12 mouse cellular contexts compared by ENCODE assay signal in genomic region chr16:58685548-58686537, GRCm38 (mm10). TPM values are rescaled to one million over a fixed set of nuclear protein-coding genes. Genes with fewer than 3 reads are reported as not detected.
DNase-seq lines count a peak whose midpoint lies in the region; ATAC-seq and TF ChIP-seq lines count a peak whose summit lies in the region.
"Had no signal": no experiment of that assay in that cellular context is flagged by ENCODE, and none has a peak within 500 bp of the region (broad histone marks: within the 10 kb centered on the region; RNA-seq: fewer than 3 reads in every experiment).

No protein-coding gene starts in this region.

- peak overlapping the region; percentile 34 for H3K9ac ChIP-seq in MEL (ENCODE audit: control insufficient read depth, low read depth, low read length, poor library complexity, severe bottlenecking)
- H3K9ac ChIP-seq in heart, embryonic 15.5 days = no peak overlapping the region
- no peak overlapping the region for H3K9ac ChIP-seq in midbrain, embryonic 13.5 days (replicated peaks)
- H3K9ac ChIP-seq: liver, embryonic 14.5 days; neural tube, embryonic 12.5 days had no signal

- H3K4me2 ChIP-seq in heart, embryonic 15.5 days = peak overlapping the region; percentile 40
- H3K4me2 ChIP-seq in midbrain, embryonic 13.5 days (replicated peaks) = no peak overlapping the region
- H3K4me2 ChIP-seq: neural tube, embryonic 12.5 days had no signal

- peaks cover 2 to 8% of the 10 kb centered on the region in 2 experiments; a peak in 2 of 4 replicates for H3K4me1 ChIP-seq in MEL (ENCODE audit: control insufficient read depth in 1 of 2, insufficient read depth in 2 of 2, low read length in 2 of 2)
- peaks cover 9% of the 10 kb centered on the region; the same call in 1 of the 2 replicates for H3K4me1 ChIP-seq in heart, embryonic 15.5 days (replicated peaks)
- H3K4me1 ChIP-seq in midbrain, embryonic 13.5 days (replicated peaks) = no peaks in the 10 kb centered on the region
- H3K4me1 ChIP-seq: neural tube, embryonic 12.5 days had no signal

- ATAC-seq in heart, embryonic 15.5 days (replicated peaks; ENCODE audit: insufficient number of reproducible peaks, insufficient read depth, low FRiP score, low read depth) = no peak; the same call in 1 of the 2 replicates
- ATAC-seq in megakaryocyte progenitor cell, adult 5-6 weeks (replicated peaks; ENCODE audit: poor library complexity) = peak; percentile 67
- no peak for ATAC-seq in midbrain, embryonic 13.5 days

- peak; percentile 3; the same call in 1 of the 2 replicates for TF ChIP-seq RAD21 in MEL (IDR thresholded peaks at IDR 0.05; ENCODE audit: low read depth, low read length)

- no peak for TF ChIP-seq POLR2A in MEL (IDR thresholded peaks at IDR 0.05; ENCODE audit: control insufficient read depth in 1 of 2, insufficient read depth in 1 of 2, low read depth in 1 of 2, low read length in 2 of 2, poor library complexity in 1 of 2)

- no peaks in the 10 kb centered on the region for H3K27me3 ChIP-seq in MEL (ENCODE audit: control insufficient read depth in 1 of 2, insufficient read depth in 2 of 2, low read length in 2 of 2)
- H3K27me3 ChIP-seq in heart, embryonic 15.5 days = no peaks in the 10 kb centered on the region
- H3K27me3 ChIP-seq in midbrain, embryonic 13.5 days = no peaks in the 10 kb centered on the region
- H3K27me3 ChIP-seq: neural tube, embryonic 12.5 days had no signal

- H3K27ac ChIP-seq in MEL (ENCODE audit: control insufficient read depth, low read depth, low read length) = peak overlapping the region; percentile 40; the same call in 1 of the 2 replicates
- H3K27ac ChIP-seq in heart, embryonic 15.5 days = 0 out of 2 replicates have a peak overlapping the region, but pooled peaks have one; percentile 24
- H3K27ac ChIP-seq in midbrain, embryonic 13.5 days = no peak overlapping the region
- H3K27ac ChIP-seq: liver, embryonic 14.5 days; neural tube, embryonic 12.5 days had no signal

- TF ChIP-seq EP300 in MEL (IDR thresholded peaks at IDR 0.05; ENCODE audit: low read depth in 1 of 2, low read length in 2 of 2) = peak; percentile 93 to 94

- H3K4me3 ChIP-seq in MEL (ENCODE audit: control insufficient read depth in 1 of 2, insufficient read depth in 1 of 2, low read depth in 2 of 2, low read length in 2 of 2) = peak overlapping the region; percentile 56 to 62
- no peak overlapping the region for H3K4me3 ChIP-seq in heart, embryonic 15.5 days
- H3K4me3 ChIP-seq in midbrain, embryonic 13.5 days (replicated peaks) = no peak overlapping the region
- H3K4me3 ChIP-seq: neural tube, embryonic 12.5 days had no signal

- WGBS in heart, embryonic 15.5 days = 51% methylated on average over 20 of the region's 20 CpGs
- WGBS in midbrain, embryonic 13.5 days = 84% methylated on average over 20 of the region's 20 CpGs

- no peaks in the 10 kb centered on the region for H3K79me2 ChIP-seq in MEL (ENCODE audit: control insufficient read depth, insufficient read depth, low read length, poor library complexity)

- DNase-seq in CD4-positive, CD25-positive, alpha-beta regulatory T cell, adult 2 months (ENCODE audit: low read depth, low spot score) = peak; percentile 57
- peak; percentile 95 for DNase-seq in MEL (ENCODE audit: low read depth, low spot score)
- no peak for DNase-seq in left cerebral cortex, adult 8-10 months (ENCODE audit: low spot score in 2 of 2)
- DNase-seq in adrenal gland, adult 8-10 months = no peak
- DNase-seq: cerebellum, adult 9-10 months had no signal

- no peaks in the 10 kb centered on the region for H3K9me3 ChIP-seq in MEL (replicated peaks; ENCODE audit: insufficient read depth, low read length)
- H3K9me3 ChIP-seq in heart, embryonic 15.5 days (replicated peaks) = no peaks in the 10 kb centered on the region
- no peaks in the 10 kb centered on the region for H3K9me3 ChIP-seq in midbrain, embryonic 13.5 days
- H3K9me3 ChIP-seq: neural tube, embryonic 12.5 days had no signal

- peaks cover 4 to 17% of the 10 kb centered on the region in 2 experiments for H3K36me3 ChIP-seq in MEL (ENCODE audit: control insufficient read depth in 1 of 2, insufficient read depth in 2 of 2, low read length in 2 of 2)
- H3K36me3 ChIP-seq in heart, embryonic 15.5 days = peaks cover 6% of the 10 kb centered on the region; the same call in 1 of the 2 replicates
- peaks cover under 1% of the 10 kb centered on the region; the same call in 1 of the 2 replicates for H3K36me3 ChIP-seq in midbrain, embryonic 13.5 days
- H3K36me3 ChIP-seq: neural tube, embryonic 12.5 days had no signal

- no peak for TF ChIP-seq CTCF in MEL (IDR thresholded peaks at IDR 0.05 in 2 of 3, conservative IDR thresholded peaks at IDR 0.05 in 1 of 3; ENCODE audit: control insufficient read depth in 1 of 3, insufficient read depth in 1 of 3, low read depth in 2 of 3, low read length in 3 of 3, poor library complexity in 1 of 3, severe bottlenecking in 1 of 3)

TF ChIP-seq in MEL, 35 proteins besides CTCF, POLR2A, EP300 and RAD21 (continues in another document):
- TF ChIP-seq SMC3 (IDR thresholded peaks at IDR 0.05; ENCODE audit: low read depth, low read length) = peak; percentile 23; the same call in 1 of the 2 replicates
- peak; percentile 80 to 87 for TF ChIP-seq USF2 (IDR thresholded peaks at IDR 0.05; ENCODE audit: borderline replicate concordance in 1 of 2, insufficient read depth in 1 of 2, low read depth in 1 of 2, low read length in 2 of 2)
- TF ChIP-seq JUND (IDR thresholded peaks at IDR 0.05; ENCODE audit: low read depth, low read length) = no peak
- peak; percentile 80; the same call in 1 of the 2 replicates for TF ChIP-seq MYC (IDR thresholded peaks at IDR 0.05; ENCODE audit: low read depth, low read length)
- TF ChIP-seq UBTF (IDR thresholded peaks at IDR 0.05; ENCODE audit: borderline replicate concordance, insufficient read depth, low read depth, low read length) = no peak
- TF ChIP-seq TBP (IDR thresholded peaks at IDR 0.05; ENCODE audit: low read depth, low read length) = peak; percentile 82
- TF ChIP-seq NRF1 (IDR thresholded peaks at IDR 0.05; ENCODE audit: insufficient read depth, low read depth, low read length, poor library complexity, severe bottlenecking) = no peak
- TF ChIP-seq CHD1 (IDR thresholded peaks at IDR 0.05; ENCODE audit: low read depth, low read length) = no peak
- peak; percentile 93 for TF ChIP-seq SIN3A (IDR thresholded peaks at IDR 0.05; ENCODE audit: low read length)
- TF ChIP-seq POLR2AphosphoS5 (IDR thresholded peaks at IDR 0.05; ENCODE audit: borderline replicate concordance, low read depth, low read length) = no peak
- TF ChIP-seq TAL1 (IDR thresholded peaks at IDR 0.05; ENCODE audit: low read length) = peak; percentile 88
- TF ChIP-seq ETS1 (IDR thresholded peaks at IDR 0.05; ENCODE audit: low read depth, low read length) = peak; percentile 100
- TF ChIP-seq MXI1 (IDR thresholded peaks at IDR 0.05; ENCODE audit: low read depth, low read length) = peak; percentile 84
- no peak for TF ChIP-seq CHD2 (IDR thresholded peaks at IDR 0.05; ENCODE audit: low read length)
- no peak for TF ChIP-seq ZKSCAN1 (IDR thresholded peaks at IDR 0.05; ENCODE audit: low read depth, low read length)

RNA-seq across cellular contexts. Expression of gene Cpox, which starts 15.8 kb away (rescaled TPM):
- total RNA-seq in MEL (2012; rRNA removed) = 159 and 204 TPM in 2 replicates
- polyA plus RNA-seq in MEL (2012; ENCODE audit: insufficient read depth in 1 of 2, insufficient read length in 2 of 2, low read depth in 1 of 2, low replicate concordance in 2 of 2, missing spikeins in 1 of 2) = 100 to 1,000 TPM; 110 to 421 TPM
- 32.0 and 41.1 TPM in 2 replicates for polyA plus RNA-seq in heart, embryonic 15.5 days (2015; fragmentation: Nextera tagmentation; extraction: Ambion mirVana)
- 68.8 and 73.1 TPM in 2 replicates for total RNA-seq in megakaryocyte progenitor cell, adult 5-6 weeks (2015)
- total RNA-seq in megakaryocyte progenitor cell, adult 5-6 weeks (2017) = 28.9 and 34.3 TPM in 2 replicates
- polyA plus RNA-seq in midbrain, embryonic 13.5 days (2015; fragmentation: Nextera tagmentation; extraction: Ambion mirVana) = 7.1 and 10.6 TPM in 2 replicates
- 10 to 100 TPM; 41.4 to 46.8 (median 43.7) TPM for total RNA-seq in left cerebral cortex, adult 8-10 months (2022)
- 10 to 100 TPM; 20.3 to 28.0 (median 21.7) TPM for total RNA-seq in adrenal gland, adult 8-10 months (2022)

RNA-seq across cellular contexts. Expression of gene Gpr15, which starts 33.0 kb away (rescaled TPM):
- total RNA-seq in MEL (2012; rRNA removed) = not detected in 2 replicates
- not detected for polyA plus RNA-seq in MEL (2012; ENCODE audit: insufficient read depth in 1 of 2, insufficient read length in 2 of 2, low read depth in 1 of 2, low replicate concordance in 2 of 2, missing spikeins in 1 of 2)
- polyA plus RNA-seq in heart, embryonic 15.5 days (2015; fragmentation: Nextera tagmentation; extraction: Ambion mirVana) = 0.20 TPM in 1 of 2 replicates, not detected in the other
- 0.86 and 1.1 TPM in 2 replicates for total RNA-seq in megakaryocyte progenitor cell, adult 5-6 weeks (2015)
- total RNA-seq in megakaryocyte progenitor cell, adult 5-6 weeks (2017) = 0.78 and 2.0 TPM in 2 replicates
- not detected in 2 replicates for polyA plus RNA-seq in midbrain, embryonic 13.5 days (2015; fragmentation: Nextera tagmentation; extraction: Ambion mirVana)
- total RNA-seq in left cerebral cortex, adult 8-10 months (2022) = not detected
- total RNA-seq in adrenal gland, adult 8-10 months (2022) = not detected
- total RNA-seq: layer of hippocampus, postnatal 14 days had no signal
- polyA plus RNA-seq: hindbrain, embryonic 11.5 days; neural tube, embryonic 12.5 days had no signal

RNA-seq across cellular contexts. Expression of gene Cldnd1, which starts 41.9 kb away (rescaled TPM):
- 16.9 and 18.5 TPM in 2 replicates for total RNA-seq in MEL (2012; rRNA removed)
- polyA plus RNA-seq in MEL (2012; ENCODE audit: insufficient read depth in 1 of 2, insufficient read length in 2 of 2, low read depth in 1 of 2, low replicate concordance in 2 of 2, missing spikeins in 1 of 2) = 10 to 100 TPM in 1 of 2 experiments, not detected in 1; 34.3 TPM
- 92.9 and 93.1 TPM in 2 replicates for polyA plus RNA-seq in heart, embryonic 15.5 days (2015; fragmentation: Nextera tagmentation; extraction: Ambion mirVana)
- 41.5 and 62.0 TPM in 2 replicates for total RNA-seq in megakaryocyte progenitor cell, adult 5-6 weeks (2015)
- total RNA-seq in megakaryocyte progenitor cell, adult 5-6 weeks (2017) = 14.3 and 17.6 TPM in 2 replicates
- polyA plus RNA-seq in midbrain, embryonic 13.5 days (2015; fragmentation: Nextera tagmentation; extraction: Ambion mirVana) = 113 and 119 TPM in 2 replicates
- 100 to 1,000 TPM in 3 of 4 experiments, 10 to 100 TPM in 1; 98.1 to 116 (median 114) TPM for total RNA-seq in left cerebral cortex, adult 8-10 months (2022)
- 10 to 100 TPM; 47.0 to 70.2 (median 58.4) TPM for total RNA-seq in adrenal gland, adult 8-10 months (2022)

RNA-seq across cellular contexts. Expression of gene E330017A01Rik, which starts 47.3 kb away (rescaled TPM):
- 4.3 and 7.5 TPM in 2 replicates for total RNA-seq in MEL (2012; rRNA removed)
- 1 to 10 TPM in 1 of 2 experiments, not detected in 1; 8.2 TPM for polyA plus RNA-seq in MEL (2012; ENCODE audit: insufficient read depth in 1 of 2, insufficient read length in 2 of 2, low read depth in 1 of 2, low replicate concordance in 2 of 2, missing spikeins in 1 of 2)
- polyA plus RNA-seq in heart, embryonic 15.5 days (2015; fragmentation: Nextera tagmentation; extraction: Ambion mirVana) = not detected in 2 replicates
- total RNA-seq in megakaryocyte progenitor cell, adult 5-6 weeks (2015) = 0.22 TPM in 1 of 2 replicates, not detected in the other
- total RNA-seq in megakaryocyte progenitor cell, adult 5-6 weeks (2017) = not detected in 2 replicates
- polyA plus RNA-seq in midbrain, embryonic 13.5 days (2015; fragmentation: Nextera tagmentation; extraction: Ambion mirVana) = not detected in 2 replicates
- not detected for total RNA-seq in left cerebral cortex, adult 8-10 months (2022)
- total RNA-seq in adrenal gland, adult 8-10 months (2022) = not detected
- total RNA-seq: layer of hippocampus, postnatal 14 days had no signal
- polyA plus RNA-seq: hindbrain, embryonic 11.5 days; liver, embryonic 14.5 days had no signal

Comparison
In these comparisons a context has a peak if more than half of its experiments do, and no peak if none do; other contexts are left out.
1. DNase-seq: peak in CD4-positive, CD25-positive, alpha-beta regulatory T cell, adult 2 months (single experiment) and MEL (single experiment); none in left cerebral cortex, adult 8-10 months (0 of 2) and adrenal gland, adult 8-10 months (single experiment).
2. H3K4me3 ChIP-seq: peak in MEL (2 of 2); none in heart, embryonic 15.5 days (single experiment) and midbrain, embryonic 13.5 days (single experiment).